Mouse (Mus musculus) mouse trophoblast stem cell (cell line): Measurements from ENCODE around the gene Acp6.

Source experiments
- in situ Hi-C, 2 experiments: fragments of 300-500 bp; cut with MseI, MboI; formaldehyde crosslinking; loops; 2 replicates in 1 of 2; 3 replicates in 1 of 2; pipeline ENCODE4 v1.15.1; 2025

The Acp6 gene

GRCm38 (mm10) chr3:97185098-97185860 lies 26.7 kb downstream of the Acp6 start:
- in situ Hi-C loops = loop anchor here (5.0 to 10.0 kb wide), 4 partner anchors 93 to 250 kb away; no protein-coding TSS in a partner anchor

- in situ Hi-C loops = no loop called here
These were observed 38.0 kb downstream of the Acp6 start for GRCm38 (mm10) chr3:97196571-97196970.

- in situ Hi-C loops = no loop called here
These were observed 40.7 kb downstream of the Acp6 start for GRCm38 (mm10) chr3:97199261-97199660.

GRCm38 (mm10) chr3:97201943-97202342 lies 43.4 kb downstream of the Acp6 start:
- in situ Hi-C loops = loop anchor here in 1 of 2 experiments (5.0 kb wide), 1 partner anchor 135 kb away; no protein-coding TSS in a partner anchor

GRCm38 (mm10) chr3:97203880-97204279 lies 45.3 kb downstream of the Acp6 start:
- in situ Hi-C loops = loop anchor here in 1 of 2 experiments (5.0 kb wide), 1 partner anchor 133 kb away; no protein-coding TSS in a partner anchor

- in situ Hi-C loops = no loop called here
These were observed 47.9 kb downstream of the Acp6 start for GRCm38 (mm10) chr3:97206521-97206920.

- in situ Hi-C loops = no loop called here
These were observed 50.8 kb downstream of the Acp6 start for GRCm38 (mm10) chr3:97209351-97209750.

- in situ Hi-C loops = no loop called here
These were observed 52.6 kb downstream of the Acp6 start for GRCm38 (mm10) chr3:97211177-97211576.

- in situ Hi-C loops = no loop called here
These were observed 55.3 kb downstream of the Acp6 start for GRCm38 (mm10) chr3:97213871-97214270.

GRCm38 (mm10) chr3:97214439-97214838 lies 55.9 kb downstream of the Acp6 start:
- in situ Hi-C loops = no loop called here

GRCm38 (mm10) chr3:97215526-97215925 lies 56.9 kb downstream of the Acp6 start:
- in situ Hi-C loops = no loop called here

- in situ Hi-C loops = no loop called here
These were observed 64.7 kb downstream of the Acp6 start for GRCm38 (mm10) chr3:97223261-97223660.

- in situ Hi-C loops = no loop called here
These were observed 66.7 kb downstream of the Acp6 start for GRCm38 (mm10) chr3:97225231-97225630.

GRCm38 (mm10) chr3:97226719-97227118 lies 68.1 kb downstream of the Acp6 start:
- in situ Hi-C loops = no loop called here
